Mouse (Mus musculus) bone marrow, adult 2 months (tissue): ENCODE measurements around the gene Chac2. TPM values are rescaled to one million over a fixed set of nuclear protein-coding genes. Genes with fewer than 3 reads are reported as not detected.
"Not testable (repeated sequence)": the region's sequence is repeated elsewhere in the genome, so short reads cannot be mapped to it uniquely, and the experiment has no call there.

ENCODE experiments used
- H3K27ac ChIP-seq: fragments of 200-500 bp; 2 replicates; pipeline ENCODE4 v1.5.1; 2012; ENCODE audit warnings: low read depth, mild to moderate bottlenecking, control low read depth, inconsistent platforms, low read length; ENCODE audit not compliant: control insufficient read depth, poor library complexity, insufficient read depth
- H3K4me1 ChIP-seq: fragments of 200-500 bp; 2 replicates; pipeline ENCODE4 v1.6.1; 2011; ENCODE audit warnings: low read length; ENCODE audit not compliant: control insufficient read depth, insufficient read depth
- H3K4me3 ChIP-seq: fragments of 200-500 bp; replicated peaks from 2 replicates; pipeline ENCODE3; 2011; ENCODE audit warnings: mild to moderate bottlenecking, low read depth, low read length, control low read depth; ENCODE audit not compliant: control insufficient read depth
- CTCF ChIP-seq: fragments of 200-500 bp; IDR thresholded peaks from 2 replicates; pipeline ENCODE4 v1.5.1; 2011; ENCODE audit warnings: low read length, control low read depth; ENCODE audit not compliant: control insufficient read depth, insufficient read depth
- POLR2A ChIP-seq: fragments of 200-500 bp; IDR thresholded peaks from 2 replicates; pipeline ENCODE4 v1.6.1; 2011; ENCODE audit warnings: low read depth, mild to moderate bottlenecking, control low read depth, low read length, borderline replicate concordance; ENCODE audit not compliant: control insufficient read depth
- WGBS: fragments of 180-500 bp; shearing (Covaris S2); methylation state at CpG from one replicate; pipeline ENCODE4 v1.1.7; 2018; 5-methylcytosine and 5-hydroxymethylcytosine counted together
- polyA plus RNA-seq: library from polyadenylated mRNA; stranded (reverse); fragments of >200 nt; gene quantifications from 2 replicates; pipeline ENCODE4 v1.2.4, GENCODE M21; 2011; ENCODE audit warnings: low replicate concordance; ENCODE audit not compliant: missing spikeins, insufficient read depth, insufficient read length

Gene Chac2
- 14.8 and 15.8 TPM in 2 replicates for polyA plus RNA-seq

GRCm38 (mm10) chr11:30985877-30986624 lies at the start of gene Chac2:
Chac2 (minus strand) TSS chr11:30986350.
- Histone ChIP-seq H3K27ac (peak within 1 kb of the TSS; percentile 85), H3K4me1 (no peaks in the 10 kb centered on the region; the same call in 1 of the 2 replicates), H3K4me3 (peak within 1 kb of the TSS; percentile 77)
- peak; percentile 81; the same call in 1 of the 2 replicates for TF ChIP-seq POLR2A
- TF ChIP-seq CTCF = no peak
- 2% methylated on average over 22 of the region's 22 CpGs for WGBS

GRCm38 (mm10) chr11:31034958-31035357 lies 48.8 kb upstream of the Chac2 start:
- Histone ChIP-seq H3K27ac (no peak overlapping the region), H3K4me3 (no peak overlapping the region), H3K4me1 (no peaks in the 10 kb centered on the region)
- 85% methylated on average over 4 of the region's 4 CpGs for WGBS
- TF ChIP-seq CTCF = no peak
- TF ChIP-seq POLR2A = no peak

GRCm38 (mm10) chr11:31017466-31017865 lies 31.3 kb upstream of the Chac2 start:
- H3K4me1 ChIP-seq, H3K27ac ChIP-seq, H3K4me3 ChIP-seq: not testable (repeated sequence)
- WGBS = 83% methylated on average over 15 of the region's 15 CpGs

GRCm38 (mm10) chr11:31009668-31010067 lies 23.5 kb upstream of the Chac2 start:
- WGBS = 85% methylated on average over 1 of the region's 1 CpGs
- not testable (repeated sequence) for H3K4me3 ChIP-seq

GRCm38 (mm10) chr11:31001169-31001908 lies 15.2 kb upstream of the Chac2 start:
- H3K4me1 ChIP-seq = peaks cover 1% of the 10 kb centered on the region; the same call in 1 of the 2 replicates
- TF ChIP-seq CTCF = no peak
- no peak for TF ChIP-seq POLR2A
- H3K4me3 ChIP-seq = no peak overlapping the region
- no peak overlapping the region for H3K27ac ChIP-seq
- 69% methylated on average over 4 of the region's 4 CpGs for WGBS

More at GRCm38 (mm10) chr11:31009668-31010067, 23.5 kb upstream of the Chac2 start:
- H3K4me1 ChIP-seq, H3K27ac ChIP-seq: not testable (repeated sequence)

- TF ChIP-seq CTCF (no peak), POLR2A (no peak)
- Histone ChIP-seq H3K4me3 (no peak overlapping the region), H3K4me1 (peaks cover 1% of the 10 kb centered on the region; the same call in 1 of the 2 replicates), H3K27ac (peak overlapping the region; percentile 46; the same call in 1 of the 2 replicates)
- WGBS = 15% methylated on average over 2 of the region's 2 CpGs
Measured at GRCm38 (mm10) chr11:31000028-31000427, 13.9 kb upstream of the Chac2 start.

GRCm38 (mm10) chr11:30998704-30999103 lies 12.6 kb upstream of the Chac2 start:
- TF ChIP-seq CTCF = no peak
- no peak for TF ChIP-seq POLR2A
- Histone ChIP-seq H3K4me3 (no peak overlapping the region), H3K4me1 (peaks cover 1% of the 10 kb centered on the region; the same call in 1 of the 2 replicates), H3K27ac (no peak overlapping the region)
- 77% methylated on average over 2 of the region's 2 CpGs for WGBS

- peaks cover 1% of the 10 kb centered on the region; the same call in 1 of the 2 replicates for H3K4me1 ChIP-seq
- TF ChIP-seq POLR2A (no peak), CTCF (no peak)
- H3K4me3 ChIP-seq = no peak overlapping the region
- H3K27ac ChIP-seq = no peak overlapping the region
- WGBS = 69% methylated on average over 5 of the region's 5 CpGs
Measured at GRCm38 (mm10) chr11:30998199-30998598, 12.0 kb upstream of the Chac2 start.
